Mouse (Mus musculus) liver, embryonic 11.5 days (tissue): ENCODE results near the gene Sgip1. TPM values are rescaled to one million over a fixed set of nuclear protein-coding genes. Genes with fewer than 3 reads are reported as not detected.

Experiments
- ATAC-seq: fragments of 200-750 bp; cut with Nextera tagmentation; replicated peaks from 2 replicates; pipeline ENCODE4 v1.8.0; 2017; ENCODE audit warnings: moderate number of reproducible peaks, mild to moderate bottlenecking, moderate TSS enrichment, moderate library complexity; ENCODE audit not compliant: low FRiP score
- DNase-seq: peaks from one replicate; pipeline ENCODE4 v3.0.0-alpha.2; 2017; ENCODE audit warnings: low spot score
- H3K27ac ChIP-seq: fragments of 300-500 bp; sonication (generic); 2 replicates; pipeline ENCODE4 v1.5.1; 2014; ENCODE audit warnings: mild to moderate bottlenecking, low read depth, low read length, control low read depth
- H3K27me3 ChIP-seq: fragments of 300-500 bp; sonication (generic); replicated peaks from 2 replicates; pipeline ENCODE4 v1.6.1; 2014; ENCODE audit warnings: low read length, mixed read lengths; ENCODE audit not compliant: control insufficient read depth, insufficient read depth
- H3K36me3 ChIP-seq: fragments of 300-500 bp; sonication (generic); 2 replicates; pipeline ENCODE4 v1.6.1; 2014; ENCODE audit warnings: mild to moderate bottlenecking, low read length, moderate library complexity, mixed read lengths; ENCODE audit not compliant: control insufficient read depth, insufficient read depth
- H3K4me1 ChIP-seq: fragments of 300-500 bp; sonication (generic); replicated peaks from 2 replicates; pipeline ENCODE4 v1.6.1; 2014; ENCODE audit warnings: low read length, mixed read lengths; ENCODE audit not compliant: control insufficient read depth, insufficient read depth
- H3K4me2 ChIP-seq: fragments of 300-500 bp; sonication (generic); 2 replicates; pipeline ENCODE4 v1.6.1; 2014; ENCODE audit warnings: mild to moderate bottlenecking, control low read depth, moderate library complexity
- H3K4me3 ChIP-seq: fragments of 300-500 bp; sonication (generic); 2 replicates; pipeline ENCODE4 v1.5.1; 2014; ENCODE audit warnings: low read depth, low read length, control low read depth
- H3K9ac ChIP-seq: fragments of 300-500 bp; sonication (generic); 2 replicates; pipeline ENCODE4 v1.6.1; 2014; ENCODE audit warnings: low read depth, low read length, control low read depth
- H3K9me3 ChIP-seq: fragments of 300-500 bp; sonication (generic); 2 replicates; pipeline ENCODE4 v1.6.1; 2016; ENCODE audit warnings: low read length, inconsistent platforms, mixed read lengths; ENCODE audit not compliant: control insufficient read depth
- WGBS: fragments of 180-500 bp; shearing (Covaris S2); extraction: QIAGEN DNeasy Blood & Tissue Kit; methylation state at CpG from one replicate; pipeline ENCODE4 v1.1.7; 2014; 5-methylcytosine and 5-hydroxymethylcytosine counted together
- polyA plus RNA-seq: library from polyadenylated mRNA; unstranded; fragments of >200 nt; fragmentation: Nextera tagmentation; extraction: Ambion mirVana; gene quantifications from 2 replicates; pipeline ENCODE4 v1.2.1, GENCODE M21; 2014

Gene Sgip1
- polyA plus RNA-seq, 1 experiment from 2014 or later = 1.9 TPM

GRCm38 (mm10) chr4:103011823-103012222 lies 270.7 kb downstream of the Sgip1 start:
- ATAC-seq = no peak

DNA sequence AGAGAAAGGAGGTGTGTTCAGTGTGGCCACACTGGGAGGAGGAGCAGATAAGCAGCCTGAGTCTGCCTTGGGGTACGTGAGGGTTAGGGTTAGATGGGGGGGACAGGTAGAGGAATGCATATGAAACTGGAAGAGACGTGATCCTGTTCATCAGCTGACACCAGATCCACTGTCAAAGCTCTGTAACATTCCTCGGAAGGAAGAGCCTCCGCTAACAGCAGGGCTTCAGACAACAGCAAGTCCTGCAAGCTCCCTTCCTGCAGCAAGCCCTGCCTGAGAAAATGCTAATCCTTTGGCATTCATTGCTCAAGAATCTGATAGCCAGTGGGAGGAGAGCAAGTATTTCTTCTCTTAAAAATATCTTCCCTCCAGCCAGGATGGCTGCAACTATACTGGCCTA lies 272.4 kb downstream of the Sgip1 start:
- H3K4me3 ChIP-seq = no peak overlapping the region
- H3K9ac ChIP-seq = no peak overlapping the region
- no peaks in the 10 kb centered on the region for H3K4me1 ChIP-seq
- H3K4me2 ChIP-seq = no peak overlapping the region
- no peak for ATAC-seq
- H3K27me3 ChIP-seq = no peaks in the 10 kb centered on the region
- H3K27ac ChIP-seq = no peak overlapping the region
- H3K9me3 ChIP-seq = no peaks in the 10 kb centered on the region
- 19% methylated on average over 4 of the region's 4 CpGs for WGBS
- DNase-seq = no peak
- H3K36me3 ChIP-seq = no peaks in the 10 kb centered on the region

More at GRCm38 (mm10) chr4:103011823-103012222, 270.7 kb downstream of the Sgip1 start:
- H3K27me3 ChIP-seq = no peaks in the 10 kb centered on the region
- H3K27ac ChIP-seq = no peak overlapping the region
- no peak overlapping the region for H3K4me3 ChIP-seq
- no peaks in the 10 kb centered on the region for H3K9me3 ChIP-seq
- no peak overlapping the region for H3K9ac ChIP-seq
- 52% methylated on average over 7 of the region's 7 CpGs for WGBS
- H3K4me2 ChIP-seq = no peak overlapping the region
- H3K4me1 ChIP-seq = no peaks in the 10 kb centered on the region
- no peaks in the 10 kb centered on the region for H3K36me3 ChIP-seq
- DNase-seq = no peak

Other genes starting within 250 kb of the Sgip1 start
- 0.22 and 0.29 TPM in 2 replicates for gene Tctex1d1, start 237.3 kb downstream of the Sgip1 start, polyA plus RNA-seq